Mouse (Mus musculus): ENCODE measurements around the gene Gm16253.

The Gm16253 gene

DNA sequence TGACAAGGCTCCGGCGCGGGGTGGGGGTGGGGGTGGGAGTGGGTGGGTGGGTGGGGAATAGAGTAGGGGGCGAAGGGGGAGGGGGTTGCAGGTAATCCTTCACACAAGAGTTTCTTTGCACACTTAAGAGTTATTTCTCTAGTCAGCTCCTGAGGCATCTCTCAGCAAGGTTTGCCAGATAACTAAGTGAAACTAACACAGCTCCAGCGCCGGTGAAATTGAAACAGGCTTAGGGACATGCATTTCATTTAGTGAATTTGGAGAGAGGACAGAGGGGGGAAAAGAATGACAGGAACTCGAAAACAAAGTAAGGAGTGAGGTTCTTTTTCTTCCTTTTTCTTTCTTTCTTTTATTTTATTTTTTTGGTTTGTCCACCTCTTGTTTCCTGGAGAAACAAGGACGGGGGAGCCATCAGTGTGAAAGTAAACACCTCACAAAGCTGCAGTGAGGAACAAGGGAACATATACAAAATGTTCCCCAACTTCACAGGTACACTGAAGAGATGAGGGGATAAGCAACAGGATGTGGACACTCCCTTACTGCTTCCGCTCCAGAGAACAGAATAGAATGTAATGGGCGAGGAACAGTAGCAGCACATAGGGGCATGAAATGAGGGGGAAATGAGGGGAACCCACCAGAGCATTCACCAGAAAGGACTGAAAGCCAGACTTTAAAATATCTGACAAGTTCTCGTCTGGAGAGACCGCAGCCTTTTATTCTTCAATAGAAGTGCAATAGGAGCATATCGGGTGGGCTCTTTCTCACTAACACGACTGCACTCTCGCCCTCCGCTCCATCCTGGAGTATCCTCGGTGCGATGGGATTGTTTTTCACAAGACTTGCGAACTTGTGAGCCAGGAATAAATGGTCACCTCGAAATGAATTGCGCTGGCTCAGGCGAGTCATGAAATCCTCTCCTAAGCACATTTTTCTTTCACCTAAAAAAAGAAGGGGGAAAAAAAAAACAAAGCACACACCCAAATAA is 19.8 kb upstream of the Gm16253 start:
- DNase-seq (ENCODE audit: low read depth, low spot score) = peak; percentile 44

DNA sequence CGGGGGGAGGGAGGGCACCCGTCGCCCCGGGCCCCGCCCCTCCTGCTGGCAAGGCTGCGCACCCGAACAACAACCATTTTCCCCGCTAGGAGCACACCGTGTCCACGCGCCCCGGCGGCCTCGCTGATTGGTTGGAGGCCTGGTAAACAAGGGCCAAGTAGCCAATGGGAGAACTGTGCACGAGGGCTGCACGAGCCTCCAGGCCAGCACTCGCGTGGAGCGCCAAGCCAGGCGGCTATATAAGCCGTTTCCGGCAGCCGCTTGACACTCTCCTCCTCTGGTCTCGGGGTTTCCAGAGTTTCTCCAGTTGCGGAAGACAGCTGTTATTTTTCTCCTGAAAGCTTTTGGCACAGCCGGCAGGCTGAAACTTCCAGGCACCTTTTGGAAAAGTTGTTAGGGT is 19.1 kb upstream of the Gm16253 start, which contains the start of gene Txnip:
TSS of gene Txnip (plus strand) at position 264 of the 400 bp plus-strand sequence.
- peak; percentile 98 for DNase-seq (ENCODE audit: low read depth, low spot score)

DNA sequence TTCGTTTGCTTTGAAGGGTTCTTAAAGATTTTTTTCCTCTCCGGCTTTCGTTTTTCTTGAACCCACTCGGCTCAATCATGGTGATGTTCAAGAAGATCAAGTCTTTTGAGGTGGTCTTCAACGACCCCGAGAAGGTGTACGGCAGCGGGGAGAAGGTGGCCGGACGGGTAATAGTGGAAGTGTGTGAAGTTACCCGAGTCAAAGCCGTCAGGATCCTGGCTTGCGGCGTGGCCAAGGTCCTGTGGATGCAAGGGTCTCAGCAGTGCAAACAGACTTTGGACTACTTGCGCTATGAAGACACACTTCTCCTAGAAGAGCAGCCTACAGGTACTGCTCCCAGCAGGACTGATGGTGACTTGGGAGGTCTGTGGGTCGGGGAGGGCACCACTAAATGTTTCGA is 18.6 kb upstream of the Gm16253 start:
- DNase-seq (ENCODE audit: low read depth, low spot score) = peak; percentile 36

DNA sequence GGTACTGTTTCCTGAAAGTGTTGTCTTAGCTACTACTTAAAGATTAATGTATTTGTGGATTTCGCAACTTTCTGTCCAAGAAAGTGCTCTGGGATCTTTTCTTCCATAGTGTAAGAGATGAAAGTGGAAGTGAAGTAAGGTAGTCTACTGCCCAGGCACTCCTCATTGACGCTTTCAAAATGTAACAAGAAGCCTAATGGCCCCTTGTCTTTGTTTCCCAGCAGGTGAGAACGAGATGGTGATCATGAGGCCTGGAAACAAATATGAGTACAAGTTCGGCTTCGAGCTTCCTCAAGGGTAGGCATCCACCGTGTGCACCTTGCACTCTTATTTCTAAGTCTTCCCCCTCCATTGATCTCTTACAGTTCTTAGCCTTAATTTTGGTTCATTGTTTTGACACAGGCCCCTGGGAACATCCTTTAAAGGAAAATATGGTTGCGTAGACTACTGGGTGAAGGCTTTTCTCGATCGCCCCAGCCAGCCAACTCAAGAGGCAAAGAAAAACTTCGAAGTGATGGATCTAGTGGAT is 18.1 kb upstream of the Gm16253 start:
- no peak for DNase-seq (ENCODE audit: low read depth, low spot score)

DNA sequence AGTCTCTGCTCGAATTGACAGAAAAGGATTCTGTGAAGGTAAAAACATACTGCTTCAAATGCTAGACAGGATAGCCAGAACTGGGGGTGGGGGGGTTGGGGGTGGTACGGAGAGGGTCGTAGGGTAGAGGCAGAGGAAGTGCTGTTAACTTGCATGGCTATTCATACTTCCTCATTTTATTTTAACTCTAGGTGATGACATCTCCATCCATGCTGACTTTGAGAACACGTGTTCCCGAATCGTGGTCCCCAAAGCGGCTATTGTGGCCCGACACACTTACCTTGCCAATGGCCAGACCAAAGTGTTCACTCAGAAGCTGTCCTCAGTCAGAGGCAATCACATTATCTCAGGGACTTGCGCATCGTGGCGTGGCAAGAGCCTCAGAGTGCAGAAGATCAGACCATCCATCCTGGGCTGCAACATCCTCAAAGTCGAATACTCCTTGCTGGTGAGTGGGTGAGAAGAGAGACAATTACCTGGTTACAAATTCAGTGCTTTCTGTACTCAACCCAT is 17.3 kb upstream of the Gm16253 start:
- DNase-seq (ENCODE audit: low read depth, low spot score) = no peak

DNA sequence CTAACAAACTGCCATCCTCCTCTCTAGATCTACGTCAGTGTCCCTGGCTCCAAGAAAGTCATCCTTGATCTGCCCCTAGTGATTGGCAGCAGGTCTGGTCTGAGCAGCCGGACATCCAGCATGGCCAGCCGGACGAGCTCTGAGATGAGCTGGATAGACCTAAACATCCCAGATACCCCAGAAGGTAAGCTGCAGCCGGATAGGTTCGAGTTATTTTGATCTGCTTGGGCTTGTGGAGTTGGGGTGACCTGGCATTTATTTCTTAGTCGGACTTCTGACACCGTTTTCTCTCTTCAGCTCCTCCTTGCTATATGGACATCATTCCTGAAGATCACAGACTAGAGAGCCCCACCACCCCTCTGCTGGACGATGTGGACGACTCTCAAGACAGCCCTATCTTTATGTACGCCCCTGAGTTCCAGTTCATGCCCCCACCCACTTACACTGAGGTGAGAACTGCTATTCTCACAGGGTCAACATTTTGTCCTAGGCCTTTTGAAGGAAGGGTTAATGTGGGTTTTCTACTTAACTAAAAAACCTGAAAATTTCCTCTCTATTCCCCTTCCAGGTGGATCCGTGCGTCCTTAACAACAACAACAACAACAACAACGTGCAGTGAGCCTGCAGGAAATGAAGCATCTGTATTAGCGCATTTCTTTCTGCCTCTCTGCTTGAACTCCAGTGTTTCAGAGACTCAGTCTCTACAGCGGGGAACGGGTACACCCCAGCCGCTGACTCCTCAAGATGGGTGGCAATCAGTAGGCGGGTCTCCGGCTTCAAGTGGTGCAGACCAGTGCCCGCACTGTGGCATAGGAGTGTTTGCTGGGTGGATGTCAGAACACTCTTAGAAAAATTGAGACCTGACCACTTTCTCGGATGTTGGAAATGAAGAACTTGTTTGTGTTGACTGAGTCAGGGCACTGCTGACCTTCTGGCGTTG is 16.6 kb upstream of the Gm16253 start:
- no peak for DNase-seq (ENCODE audit: low read depth, low spot score)

DNA sequence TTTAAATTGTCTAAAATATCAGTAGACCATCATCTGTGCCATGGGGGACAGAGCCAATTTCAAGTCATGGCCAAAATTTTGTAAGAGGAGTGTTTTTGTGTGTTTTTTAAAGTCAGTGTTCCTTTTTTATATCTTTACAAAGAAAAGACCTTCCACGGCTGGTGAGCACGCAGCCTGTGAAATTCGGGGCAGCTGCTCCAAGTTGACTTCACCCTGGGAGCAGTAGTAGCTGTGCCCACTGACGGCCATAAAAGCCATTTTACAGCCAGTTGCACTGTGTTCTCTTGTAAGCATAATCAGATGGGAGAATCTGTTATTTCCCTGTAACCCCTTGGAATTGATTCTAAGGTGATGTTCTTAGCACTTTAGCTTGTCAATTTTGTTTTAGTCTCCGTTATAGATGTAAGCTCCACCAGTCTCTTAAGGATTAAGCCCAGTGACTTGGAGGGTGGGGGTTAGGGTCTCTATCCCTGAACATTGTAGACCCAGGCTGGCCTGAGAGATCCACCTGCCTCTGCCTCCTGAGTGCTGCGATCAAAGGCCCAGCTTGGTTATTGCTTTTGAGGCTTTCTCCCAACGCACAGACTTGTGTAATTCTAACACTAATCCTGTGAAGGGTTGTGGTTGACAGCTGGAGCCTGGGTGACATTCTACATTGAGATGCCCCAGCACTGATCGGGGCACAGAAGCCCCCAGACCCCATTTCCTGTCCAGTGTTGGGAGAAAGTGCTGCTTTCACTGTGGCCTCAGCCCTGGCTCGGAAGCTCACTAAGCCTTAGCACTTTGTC is 15.7 kb upstream of the Gm16253 start:
- DNase-seq (ENCODE audit: low read depth, low spot score) = no peak

DNA sequence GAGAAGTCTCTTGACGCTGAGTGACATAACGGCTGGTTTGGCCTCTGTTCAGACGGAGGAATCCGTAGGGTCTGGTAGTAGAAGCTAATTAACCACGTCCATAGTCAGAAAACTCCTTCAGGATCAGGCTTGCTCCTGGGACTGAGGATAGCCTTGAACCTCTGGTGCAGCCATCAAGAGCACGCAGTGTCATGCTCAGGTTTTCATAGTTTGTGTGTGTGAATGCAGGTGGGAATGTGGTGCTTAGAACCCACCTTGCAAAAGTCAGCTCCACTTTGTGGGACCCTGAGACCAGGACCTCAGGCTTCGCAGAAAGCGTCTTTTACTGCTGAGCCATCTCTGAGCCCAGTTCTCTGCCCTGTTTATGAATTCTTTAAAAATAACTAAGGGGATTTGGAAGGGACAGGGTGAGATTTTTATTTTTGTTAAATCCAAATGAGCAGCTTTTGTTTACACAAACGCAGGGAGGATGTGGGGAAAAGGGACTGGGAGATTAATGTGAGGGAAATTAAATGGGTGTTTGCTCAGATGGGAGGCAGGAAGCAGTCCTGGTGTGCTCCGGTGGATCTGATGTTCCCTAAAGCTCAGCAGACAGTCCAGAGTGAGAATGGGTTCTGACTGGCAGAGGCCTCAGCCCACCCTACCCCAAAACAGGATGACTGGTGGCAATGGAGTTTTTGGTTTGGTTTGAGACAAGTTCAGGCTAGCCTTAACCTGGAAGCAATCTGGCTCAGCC is 14.7 kb upstream of the Gm16253 start:
- DNase-seq (ENCODE audit: low read depth, low spot score) = no peak

DNA sequence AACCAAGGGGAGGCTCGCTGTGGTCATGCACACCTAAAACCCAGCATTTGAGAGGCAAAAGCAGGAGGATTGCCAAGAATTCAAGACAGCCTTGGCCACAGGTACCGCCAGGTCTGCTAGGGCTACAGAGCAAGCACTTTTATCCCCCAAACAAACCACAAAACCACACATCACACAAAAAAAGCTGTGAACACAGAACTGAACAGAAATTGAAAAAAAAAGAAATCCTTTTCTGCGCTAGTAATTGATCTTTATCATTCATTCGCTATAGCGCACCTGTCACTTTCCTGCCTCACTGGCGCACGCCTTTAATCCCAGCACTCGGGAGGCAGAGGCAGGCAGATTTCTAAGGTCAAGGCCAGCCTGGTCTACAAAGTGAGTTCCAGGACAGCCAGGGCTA is 13.5 kb upstream of the Gm16253 start:
- no peak for DNase-seq (ENCODE audit: low read depth, low spot score)

DNA sequence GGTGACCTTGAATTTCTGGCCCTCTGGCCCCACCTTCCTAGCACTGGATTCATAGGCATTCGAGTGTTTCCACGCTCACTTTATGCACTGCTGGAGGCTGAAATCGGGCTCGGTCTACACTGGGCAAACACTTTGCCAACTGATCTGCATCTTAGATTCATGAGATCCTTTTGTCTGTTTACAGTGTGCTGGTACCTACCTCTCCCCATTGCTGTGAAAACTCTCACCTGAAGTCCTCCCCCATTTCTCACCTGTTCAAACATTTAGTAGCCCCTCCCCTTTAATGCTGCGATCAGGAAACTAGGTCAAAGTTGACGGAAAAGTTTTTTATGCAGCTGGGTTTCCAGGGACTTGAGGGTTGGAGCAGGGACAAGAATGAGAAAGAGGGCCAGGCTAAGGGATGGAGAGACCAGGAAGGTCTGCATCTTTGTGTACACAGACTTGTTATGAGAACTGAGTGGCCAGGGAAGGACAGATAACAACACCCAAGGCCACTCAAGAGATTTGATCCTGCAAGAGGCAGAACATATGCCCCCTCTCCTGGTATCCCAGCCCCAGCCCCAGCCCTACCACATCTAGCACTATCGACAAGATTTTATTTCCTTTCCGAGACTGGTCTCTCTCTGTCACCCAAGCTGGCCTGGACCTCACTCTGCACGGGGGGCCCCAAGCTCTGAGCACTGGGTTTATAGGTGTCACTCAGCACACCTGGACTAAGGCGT is 12.7 kb upstream of the Gm16253 start:
- no peak for DNase-seq (ENCODE audit: low read depth, low spot score)

DNA sequence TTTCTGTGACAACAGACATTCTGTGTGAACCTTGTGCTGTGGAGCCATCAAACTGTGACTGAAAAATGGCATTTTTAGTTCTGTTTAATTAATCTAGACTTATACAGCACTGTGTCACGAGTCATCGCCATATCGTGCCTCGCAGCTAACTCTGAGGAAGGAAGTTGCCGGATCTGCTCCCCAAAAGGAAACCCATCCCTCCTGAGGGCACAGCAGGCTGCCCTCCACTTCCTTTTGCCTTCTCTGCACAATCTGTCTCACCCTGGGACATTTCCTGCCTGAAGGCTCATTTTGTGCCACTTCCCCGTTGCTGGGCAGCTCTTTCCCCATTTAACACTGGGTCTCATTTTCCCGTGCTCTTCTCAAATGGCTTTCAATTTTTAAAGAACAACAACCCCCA is 12.2 kb upstream of the Gm16253 start:
- no peak for DNase-seq (ENCODE audit: low read depth, low spot score)

DNA sequence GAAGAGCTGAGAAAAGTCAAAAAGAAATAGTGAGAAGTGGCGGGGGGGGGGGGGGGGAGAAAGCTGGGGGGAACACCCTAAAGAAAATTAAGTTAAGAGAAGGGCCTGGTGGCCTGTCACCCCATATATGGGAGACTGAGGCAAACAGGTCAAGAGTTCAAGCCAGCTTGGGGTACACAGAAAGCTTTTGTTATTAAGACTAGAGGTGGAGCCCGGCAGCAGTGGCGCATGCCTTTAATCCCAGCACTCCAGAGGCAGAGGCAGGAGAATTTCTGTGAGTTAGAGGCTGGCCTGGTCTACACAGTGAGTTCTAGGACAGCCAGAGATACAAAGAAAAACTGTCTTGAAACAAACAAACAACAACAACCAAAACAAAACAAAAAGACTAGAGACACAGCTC is 11.7 kb upstream of the Gm16253 start:
- DNase-seq (ENCODE audit: low read depth, low spot score) = no peak

DNA sequence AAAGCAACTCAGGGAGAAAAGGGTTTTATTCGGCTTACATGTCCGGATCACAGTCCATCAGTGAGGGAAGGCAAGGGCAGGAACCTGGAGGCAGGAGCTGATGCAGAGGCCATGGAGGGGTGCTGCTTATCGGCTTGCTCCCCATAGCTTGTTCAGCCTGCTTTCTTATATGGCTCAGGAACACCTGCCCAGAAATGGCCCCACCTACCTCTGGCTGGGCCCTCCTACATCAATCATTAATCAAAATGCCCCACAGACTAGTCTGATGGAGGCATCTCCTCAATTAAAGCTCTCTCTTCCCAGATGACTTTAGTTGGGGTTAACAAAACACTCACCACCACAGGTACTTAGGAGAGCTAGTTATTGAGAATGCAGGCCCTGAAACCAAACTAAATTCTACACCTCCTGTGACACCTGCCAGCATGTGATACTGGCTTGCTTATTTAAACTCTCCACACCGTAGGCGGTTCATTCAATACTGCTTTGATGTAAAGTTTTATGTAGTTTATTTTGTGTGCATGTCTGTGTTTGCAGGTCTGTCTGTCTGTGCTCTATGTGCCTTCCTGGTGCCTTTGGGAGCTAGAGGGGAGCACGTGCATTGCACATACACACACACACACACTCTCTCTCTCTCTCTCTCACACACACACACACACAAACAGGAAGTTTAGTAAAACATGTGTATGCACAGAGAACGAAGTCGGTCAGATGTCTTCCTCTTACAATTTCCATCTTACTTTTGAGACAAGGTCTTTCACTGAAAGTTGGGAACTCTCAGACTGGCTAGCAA is 9.9 kb upstream of the Gm16253 start:
- no peak for DNase-seq (ENCODE audit: low read depth, low spot score)

DNA sequence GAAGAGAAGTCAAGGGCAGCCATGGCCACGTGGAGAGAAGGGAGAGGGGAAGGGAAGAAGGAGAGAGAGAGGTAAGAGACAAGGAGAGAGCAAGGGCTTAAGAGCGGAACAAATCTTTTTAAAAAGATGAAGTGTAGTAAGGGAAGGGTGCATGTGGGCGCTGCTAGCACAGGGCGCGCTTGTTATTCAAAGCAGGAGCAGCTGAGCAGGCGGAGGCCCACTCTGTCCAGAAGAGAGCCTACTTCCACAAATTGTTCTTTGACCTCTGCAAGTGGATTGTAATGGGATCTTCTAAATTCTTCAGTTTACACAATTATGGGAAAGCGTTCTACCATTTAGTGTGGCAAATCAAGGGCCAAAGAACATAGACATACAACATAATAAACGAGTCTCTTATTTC is 8.2 kb upstream of the Gm16253 start:
- DNase-seq (ENCODE audit: low read depth, low spot score) = no peak

DNA sequence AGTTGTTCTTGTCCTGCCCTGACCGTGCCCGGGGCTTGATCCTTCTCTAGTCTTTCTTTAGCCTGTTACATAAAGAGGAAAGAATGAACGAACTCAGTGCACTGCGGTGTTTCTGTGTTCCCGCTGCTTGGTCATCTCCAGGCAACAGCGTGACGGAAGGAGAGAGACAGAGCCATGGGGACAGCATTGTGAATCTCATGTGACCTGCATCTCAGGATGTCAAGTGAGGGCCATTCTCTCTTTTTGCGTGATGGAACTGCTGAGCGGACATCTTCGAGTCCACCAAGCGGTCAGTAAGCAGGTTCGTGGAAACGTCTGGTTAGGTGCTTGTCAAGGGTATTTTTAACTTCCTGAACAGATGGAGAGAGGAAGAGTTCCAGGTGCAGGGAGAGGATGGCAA is 7.3 kb upstream of the Gm16253 start:
- DNase-seq (ENCODE audit: low read depth, low spot score) = no peak

DNA sequence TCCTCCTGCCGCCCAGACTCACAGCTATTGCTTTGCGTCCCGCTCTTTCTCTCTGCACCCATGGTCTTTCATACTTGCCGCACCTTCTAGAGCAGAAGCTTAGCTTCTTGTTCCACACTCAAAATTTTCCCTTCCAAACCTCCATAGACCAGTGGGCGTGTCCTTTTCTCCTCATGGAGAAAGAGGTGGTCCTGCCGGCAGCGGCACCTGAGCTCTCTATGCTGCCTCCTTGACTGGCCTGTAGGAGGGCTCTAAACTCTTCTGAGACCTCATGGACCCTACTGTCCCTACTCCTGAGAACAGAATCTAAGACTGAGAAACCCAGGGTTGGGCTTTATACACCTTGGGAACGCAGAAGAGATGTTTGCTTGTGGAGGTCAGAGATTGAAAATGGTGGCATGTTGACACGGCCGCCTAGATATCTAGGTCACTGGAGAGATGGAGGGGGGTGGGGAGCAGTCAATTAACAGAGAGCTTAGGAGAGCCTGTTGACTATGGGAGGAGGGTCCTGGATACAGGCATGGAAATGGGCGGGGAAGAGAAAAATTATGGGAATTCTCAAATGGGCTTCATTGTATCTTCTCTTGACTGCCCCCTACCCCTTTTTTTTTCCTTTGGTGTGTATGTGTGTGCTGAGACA is 6.7 kb upstream of the Gm16253 start:
- DNase-seq (ENCODE audit: low read depth, low spot score) = no peak

DNA sequence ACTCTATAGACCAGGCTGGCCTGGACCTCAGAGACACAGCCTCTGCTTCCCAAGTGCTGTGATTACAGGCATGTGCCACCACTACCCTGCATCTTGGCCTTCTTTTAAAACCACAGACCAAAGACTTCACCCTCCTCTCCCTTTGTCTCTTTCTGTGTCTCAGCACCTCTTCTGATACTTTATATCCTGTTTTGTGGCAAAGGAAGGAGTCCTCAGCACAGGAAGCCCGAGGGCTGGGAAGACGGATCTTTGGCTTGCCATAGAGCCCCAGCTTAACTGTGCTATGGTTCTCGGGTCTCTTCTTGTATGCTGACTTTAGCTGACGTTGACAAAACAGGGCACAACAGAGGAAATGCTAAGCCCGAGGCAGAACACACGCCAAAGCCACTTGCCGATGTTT is 6.1 kb upstream of the Gm16253 start:
- no peak for DNase-seq (ENCODE audit: low read depth, low spot score)

DNA sequence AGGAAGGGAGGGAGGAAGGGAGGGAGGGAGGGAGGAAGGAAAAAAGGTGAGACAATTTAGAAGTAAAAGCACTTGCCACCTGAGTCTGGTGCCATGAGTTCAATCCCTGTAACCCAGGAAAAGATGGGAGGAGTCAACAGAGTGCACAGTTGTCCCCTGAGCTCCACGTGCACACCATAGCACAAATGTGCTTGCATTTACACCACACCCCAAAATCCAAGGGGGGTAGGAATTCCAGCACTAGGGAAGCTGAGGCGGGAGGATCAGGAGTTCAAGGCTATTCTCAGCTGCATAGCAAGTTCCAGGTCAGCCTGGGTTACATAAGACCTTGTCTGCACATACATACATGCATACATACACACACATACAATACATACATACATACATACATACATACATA is 5.4 kb upstream of the Gm16253 start:
- no peak for DNase-seq (ENCODE audit: low read depth, low spot score)
